Mouse (Mus musculus): ENCODE results near the gene Wfdc3.
A peak's percentile ranks its signal among the peaks of the same experiment; 100 is the strongest.

Gene Wfdc3

DNA sequence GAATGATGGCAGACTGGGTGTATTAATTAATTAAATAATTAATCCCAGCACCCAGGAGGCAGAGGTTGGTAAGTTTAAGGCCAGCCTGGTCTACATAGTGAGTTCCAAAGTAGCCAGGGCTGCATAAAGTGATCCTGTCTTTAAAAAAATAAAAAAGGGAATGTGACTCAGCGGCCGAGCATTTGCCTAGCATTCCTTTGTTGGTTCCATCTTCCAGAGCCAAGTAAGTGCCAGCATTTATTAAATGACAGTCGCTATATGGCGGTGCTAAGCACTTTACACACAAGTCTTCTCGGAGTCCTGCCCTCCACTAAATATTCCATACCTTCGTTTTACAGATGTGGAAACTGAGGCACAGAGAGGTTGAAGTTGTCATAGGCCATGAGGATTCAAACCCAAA, 30.4 kb upstream of the Wfdc3 start:
- no peak for DNase-seq (ENCODE audit: low spot score in 2 of 2)

DNA sequence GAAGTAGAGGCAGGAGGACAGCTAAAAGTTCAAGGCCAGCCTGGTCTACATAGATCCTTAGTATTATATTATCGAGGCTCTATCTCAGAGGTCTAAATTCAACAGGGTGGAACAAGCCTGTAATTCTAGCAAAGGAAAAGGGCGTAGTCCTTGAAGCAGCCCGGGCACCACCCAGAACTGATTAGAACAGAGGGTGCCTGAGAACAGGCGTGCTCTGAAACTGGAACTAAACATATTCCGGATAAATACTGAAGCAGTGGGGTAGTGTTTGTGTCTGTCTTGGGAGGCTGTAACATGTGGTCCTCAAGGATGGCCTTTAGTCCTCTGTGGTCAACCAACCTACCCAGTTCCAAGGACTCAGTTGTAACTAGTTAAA, 28.2 kb upstream of the Wfdc3 start:
- no peak for DNase-seq (ENCODE audit: low spot score in 2 of 2)

- no peak for DNase-seq (ENCODE audit: low spot score in 2 of 2)
These were observed 27.7 kb upstream of the Wfdc3 start for GRCm38 (mm10) chr2:164773229-164773988.

- no peak for DNase-seq (ENCODE audit: low spot score in 2 of 2)
These were observed 25.4 kb upstream of the Wfdc3 start for GRCm38 (mm10) chr2:164771123-164771522.

DNA sequence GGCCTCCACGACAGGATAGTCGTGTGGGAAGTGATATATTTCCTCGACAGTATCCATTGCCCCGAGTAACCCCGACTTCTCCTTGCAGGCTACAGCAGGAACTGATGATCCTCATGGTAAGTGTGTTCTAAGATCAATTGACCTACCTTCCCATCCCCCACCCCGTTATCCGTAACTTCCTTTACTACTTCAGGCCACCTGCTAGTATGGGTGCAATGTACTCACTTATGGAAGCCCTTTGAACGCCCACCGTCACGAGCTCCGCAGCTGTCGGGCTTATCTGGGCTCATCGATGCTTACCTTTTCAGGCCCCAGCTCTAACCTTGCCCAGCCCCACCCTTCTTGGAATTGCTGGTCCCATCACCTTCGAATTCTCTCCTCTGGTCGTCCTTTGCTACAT, 24.5 kb upstream of the Wfdc3 start:
- DNase-seq (ENCODE audit: low spot score in 2 of 2): no peak

GRCm38 (mm10) chr2:164769258-164770037, 23.7 kb upstream of the Wfdc3 start, which contains the start of gene Ube2c:
Gene Ube2c (plus strand): TSS chr2:164769898.
- DNase-seq (ENCODE audit: low spot score in 2 of 2): peak; percentile 96 to 98

GRCm38 (mm10) chr2:164767812-164768540, 22.2 kb upstream of the Wfdc3 start:
- no peak for DNase-seq (ENCODE audit: low spot score in 2 of 2)

DNA sequence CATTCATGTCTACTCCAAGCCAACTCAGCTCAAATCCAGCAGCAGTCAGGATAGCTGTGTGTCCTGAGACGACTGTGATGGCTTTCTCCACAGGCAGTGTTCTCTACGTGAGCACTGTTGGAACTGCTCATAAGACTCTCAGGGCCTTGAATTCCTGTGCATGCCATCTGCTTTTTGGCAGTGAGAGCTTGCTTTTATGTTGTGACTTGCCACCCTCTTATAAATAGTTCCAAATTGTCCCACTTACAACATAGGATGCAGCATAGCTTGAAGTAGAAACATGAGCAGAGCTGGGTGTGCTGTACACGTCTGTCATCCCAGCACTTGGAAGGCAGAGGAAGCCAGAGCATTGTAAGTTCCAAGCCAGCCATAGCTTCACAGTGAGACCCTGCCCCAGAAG, 20.1 kb upstream of the Wfdc3 start:
- no peak for DNase-seq (ENCODE audit: low spot score in 2 of 2)

- no peak for DNase-seq (ENCODE audit: low spot score in 2 of 2)
These were observed 16.9 kb upstream of the Wfdc3 start for GRCm38 (mm10) chr2:164762593-164762992.

DNA sequence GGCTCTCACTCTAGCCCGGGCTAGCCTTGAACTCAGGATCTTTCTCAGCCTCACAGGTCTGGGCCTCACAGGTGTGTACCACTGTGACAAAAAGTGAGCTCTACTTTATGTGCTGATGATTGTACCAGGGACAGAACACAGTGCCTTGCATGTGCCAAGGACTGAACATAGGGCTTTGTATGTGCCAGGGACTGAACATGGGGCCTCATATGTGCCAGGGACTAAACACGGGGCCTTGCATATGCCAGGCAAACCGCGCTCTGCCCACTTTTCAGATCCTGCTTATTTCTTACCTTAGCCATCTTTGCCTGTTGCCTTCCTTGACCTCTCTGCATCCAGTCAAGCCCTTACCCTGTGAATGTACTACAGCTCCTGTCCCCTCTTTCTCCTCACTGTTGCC, 16.2 kb upstream of the Wfdc3 start:
- DNase-seq (ENCODE audit: low spot score in 2 of 2): no peak

- no peak for DNase-seq (ENCODE audit: low spot score in 2 of 2)
These were observed 15.8 kb upstream of the Wfdc3 start for GRCm38 (mm10) chr2:164761502-164761901.

- DNase-seq (ENCODE audit: low spot score in 2 of 2): no peak
These were observed 14.5 kb upstream of the Wfdc3 start for GRCm38 (mm10) chr2:164760059-164760833.

DNA sequence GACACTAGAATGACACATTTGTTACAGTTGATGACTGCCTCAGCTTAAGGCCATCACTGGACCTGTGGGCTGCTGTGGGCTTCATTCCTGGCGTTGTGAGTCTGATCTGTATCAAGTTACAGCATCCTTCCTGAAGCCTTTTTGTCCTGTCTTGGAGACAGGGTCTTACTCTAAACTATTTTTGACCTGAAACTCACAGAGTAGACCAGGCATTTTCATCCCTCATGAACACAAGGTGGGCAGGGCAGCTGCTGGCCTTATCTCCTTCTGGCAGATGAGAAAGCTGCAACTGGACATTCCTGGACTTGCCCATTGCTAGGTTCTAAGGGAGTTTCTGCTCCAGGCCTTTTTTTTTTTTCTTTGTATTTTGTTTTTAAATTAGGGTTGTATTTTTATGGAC, 13.0 kb upstream of the Wfdc3 start:
- DNase-seq (ENCODE audit: low spot score in 2 of 2): no peak

GRCm38 (mm10) chr2:164757841-164758240, 12.1 kb upstream of the Wfdc3 start:
- no peak for DNase-seq (ENCODE audit: low spot score in 2 of 2)

DNA sequence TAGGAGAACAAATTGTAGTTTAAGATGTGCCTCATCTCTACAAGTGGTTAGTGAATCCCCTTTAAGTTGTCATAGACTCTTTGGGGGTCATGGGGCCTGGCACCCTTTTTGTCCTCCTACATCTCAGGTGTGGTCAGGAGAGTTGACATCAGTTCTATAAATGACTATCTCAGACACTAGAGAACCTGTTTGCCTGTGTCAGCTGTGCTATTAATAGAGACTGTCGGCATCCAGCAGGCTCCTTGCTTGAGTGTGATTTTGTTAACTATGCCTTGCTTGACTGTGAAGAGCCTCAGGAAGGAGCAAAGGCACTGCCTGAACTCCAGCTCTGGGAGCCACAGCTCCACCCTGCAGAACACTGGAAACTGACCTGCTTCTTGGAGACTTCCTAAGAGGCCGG, 9.1 kb upstream of the Wfdc3 start:
- DNase-seq (ENCODE audit: low spot score in 2 of 2): no peak

DNA sequence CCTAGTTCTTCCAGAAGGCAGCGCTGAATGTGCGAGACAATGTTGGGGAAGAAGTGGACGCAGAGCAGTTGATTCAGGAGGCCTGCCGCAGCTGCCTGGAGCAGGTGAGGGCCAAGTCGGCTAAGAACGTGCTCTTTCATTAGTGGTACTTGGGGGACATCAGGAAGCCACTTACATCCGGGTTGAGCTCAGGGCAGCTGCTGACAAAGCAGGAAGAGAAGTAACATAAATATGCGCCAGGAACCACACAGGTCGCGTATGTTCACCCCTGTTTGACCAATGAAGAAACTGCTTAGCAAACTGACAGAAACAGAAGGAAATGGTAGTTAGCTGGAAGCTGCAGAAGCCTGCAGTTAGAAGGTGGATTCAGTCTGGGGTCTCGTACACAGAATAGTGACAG, 8.4 kb upstream of the Wfdc3 start:
- no peak for DNase-seq (ENCODE audit: low spot score in 2 of 2)

- no peak for DNase-seq (ENCODE audit: low spot score in 2 of 2)
These were observed 6.7 kb upstream of the Wfdc3 start for GRCm38 (mm10) chr2:164752454-164752853.

DNA sequence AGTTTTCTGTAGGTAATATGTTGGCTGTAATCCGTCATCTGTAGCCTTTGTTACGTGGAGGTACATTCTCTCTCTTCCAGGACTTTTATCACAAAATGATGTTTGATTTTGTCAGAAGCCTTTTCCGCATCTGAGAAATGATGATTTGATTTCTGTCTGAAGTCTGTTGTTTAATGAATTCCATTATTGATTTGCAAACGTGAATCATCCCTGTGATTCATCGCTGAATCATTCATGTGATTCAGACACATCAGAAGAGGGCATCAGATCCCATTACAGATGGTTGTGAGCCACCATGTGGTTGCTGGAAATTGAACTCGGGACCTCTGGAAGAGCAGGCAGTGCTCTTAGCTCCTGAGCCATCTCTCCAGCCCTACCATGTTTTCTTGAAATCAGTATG, 3.3 kb upstream of the Wfdc3 start:
- no peak for DNase-seq (ENCODE audit: low spot score in 2 of 2)

GRCm38 (mm10) chr2:164748191-164748590, 2.5 kb upstream of the Wfdc3 start:
- DNase-seq (ENCODE audit: low spot score in 2 of 2): no peak

- DNase-seq (ENCODE audit: low spot score in 2 of 2): no peak
These were observed 962 bp upstream of the Wfdc3 start for GRCm38 (mm10) chr2:164746693-164747092.

DNA sequence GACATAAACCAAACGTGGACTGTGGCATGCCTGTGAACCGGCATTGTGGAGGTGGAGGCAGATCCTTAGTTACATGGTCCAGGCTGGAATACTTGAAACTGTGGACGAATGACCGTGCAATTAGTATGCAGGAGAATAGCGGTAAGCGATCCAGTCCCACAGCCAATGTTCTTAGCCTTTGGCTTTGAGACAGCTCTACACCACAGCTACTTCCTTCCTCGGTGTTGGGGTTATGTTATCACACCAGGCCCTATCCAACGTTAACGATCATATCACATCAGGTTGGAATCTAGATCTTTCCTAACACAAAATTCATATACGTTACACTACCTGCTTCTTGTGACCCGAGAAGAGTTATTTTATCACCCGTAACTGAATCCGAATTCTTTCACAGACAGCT, 744 bp downstream of the Wfdc3 start:
- DNase-seq (ENCODE audit: low spot score in 2 of 2): no peak

DNA sequence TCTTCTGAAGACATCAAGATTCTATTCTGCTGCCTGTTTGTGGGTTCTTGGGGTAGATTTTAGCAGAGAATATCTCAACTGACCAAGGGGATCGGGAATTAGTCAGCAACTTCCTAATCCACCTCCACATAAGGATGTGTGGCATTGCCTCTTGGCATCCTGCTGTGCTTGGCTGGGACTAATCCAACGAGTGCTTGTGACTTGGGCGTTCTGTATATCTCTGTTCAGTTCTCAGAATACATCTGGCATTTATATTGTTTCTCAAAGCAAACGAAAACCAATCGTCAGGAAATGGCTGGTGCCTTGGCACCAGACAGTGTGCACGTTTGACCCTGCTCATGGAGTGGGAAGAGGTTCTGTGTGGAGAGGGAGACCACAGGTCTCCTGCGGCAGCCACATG, 5.9 kb downstream of the Wfdc3 start:
- DNase-seq (ENCODE audit: low spot score in 2 of 2): no peak

Data from frontal cortex, postnatal 25 days (tissue).